Mouse (Mus musculus) thymus, adult 2 months (tissue): ENCODE data around the gene Rps19bp1.

Source experiments
- CTCF ChIP-seq: fragments of 200-500 bp; IDR thresholded peaks from 2 replicates; pipeline ENCODE4 v1.5.1; 2012; ENCODE audit warnings: mild to moderate bottlenecking, control low read depth, low read length, moderate library complexity, borderline replicate concordance; ENCODE audit not compliant: control insufficient read depth, poor library complexity, insufficient read depth; ENCODE audit errors: extremely low read depth
- POLR2A ChIP-seq: fragments of 200-500 bp; IDR thresholded peaks from 2 replicates; pipeline ENCODE4 v1.6.1; 2012; ENCODE audit warnings: mild to moderate bottlenecking, low read length, control low read depth, moderate library complexity; ENCODE audit not compliant: control insufficient read depth, poor library complexity, insufficient read depth; ENCODE audit errors: extremely low read depth

DNA sequence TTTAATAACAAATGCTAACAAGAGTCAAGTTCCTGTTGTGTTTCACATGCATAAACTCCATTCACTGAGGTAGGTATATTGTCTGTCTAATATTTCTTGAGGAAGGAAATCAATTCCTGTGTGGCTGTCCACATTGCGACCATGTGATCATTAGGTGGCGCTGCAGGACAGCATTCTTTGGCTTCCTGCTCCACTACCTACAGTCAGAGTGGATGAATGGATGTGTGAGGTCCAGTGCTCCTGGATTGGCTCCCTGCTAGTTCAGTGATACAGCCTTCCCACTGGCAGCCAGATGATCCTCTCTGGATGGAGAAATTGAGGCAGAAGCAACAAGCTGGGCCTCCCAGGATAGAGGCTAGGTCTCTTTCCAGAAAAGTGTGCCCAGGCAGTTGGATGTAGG lies 2.2 kb upstream of the Rps19bp1 start:
- TF ChIP-seq POLR2A (no peak), CTCF (no peak)
